Mouse (Mus musculus): ENCODE data around the gene Anp32e.
"Not testable (repeated sequence)": the region's sequence is repeated elsewhere in the genome, so short reads cannot be mapped to it uniquely, and the experiment has no call there.

GRCm38 (mm10) chr3:95895501-95895900 is 33.5 kb upstream of the Anp32e start:
- not testable (repeated sequence) for TF ChIP-seq CTCF (IDR thresholded peaks at IDR 0.05; ENCODE audit: control insufficient read depth, insufficient read depth, low read length); POLR2A (IDR thresholded peaks at IDR 0.05; ENCODE audit: borderline replicate concordance, control insufficient read depth, low read depth, low read length)
